Mouse (Mus musculus): ENCODE results near the gene Srsf2. TPM values are rescaled to one million over a fixed set of nuclear protein-coding genes. Genes with fewer than 3 reads are reported as not detected.
"Not testable (repeated sequence)": the region's sequence is repeated elsewhere in the genome, so short reads cannot be mapped to it uniquely, and the experiment has no call there.

The Srsf2 gene
- polyA plus RNA-seq, 1 experiment: 275 TPM

- Histone ChIP-seq H3K4me1 (ENCODE audit: control insufficient read depth, insufficient read depth, low read length) (peaks cover 3% of the 10 kb centered on the region; the same call in 1 of the 2 replicates), H3K4me3 (ENCODE audit: insufficient read depth, low read length) (no peak overlapping the region), H3K27ac (ENCODE audit: insufficient read depth, low read length) (no peak overlapping the region)
- TF ChIP-seq POLR2A (IDR thresholded peaks at IDR 0.05; ENCODE audit: extremely low read depth, insufficient read depth, low read length): no peak
- no peak for TF ChIP-seq CTCF (IDR thresholded peaks at IDR 0.05; ENCODE audit: extremely low read depth, insufficient read depth, low read length)
Observed at GRCm38 (mm10) chr11:116857183-116857850, 4.4 kb upstream of the Srsf2 start.

DNA sequence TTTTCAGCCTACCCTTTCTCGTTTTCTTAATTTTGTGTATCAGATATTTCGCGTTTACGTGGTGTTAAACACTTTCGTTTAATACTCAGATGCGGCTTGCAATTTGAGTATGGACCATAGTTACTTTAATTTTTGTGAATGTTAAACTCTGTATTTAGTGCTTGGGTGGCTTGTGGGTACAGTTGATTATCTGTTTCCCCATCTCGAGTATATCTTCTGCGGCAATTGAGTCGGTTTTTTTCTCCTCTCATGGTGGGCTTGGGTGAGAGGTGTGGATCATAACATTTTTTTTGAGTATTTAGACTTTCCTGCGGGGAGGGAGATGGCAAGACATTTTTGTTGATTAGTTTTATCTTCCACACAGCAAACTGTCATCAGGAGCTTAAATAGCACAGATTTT is 1.4 kb upstream of the Srsf2 start:
- H3K27ac ChIP-seq (ENCODE audit: insufficient read depth, low read length): no peak overlapping the region
- no peak for TF ChIP-seq CTCF (IDR thresholded peaks at IDR 0.05; ENCODE audit: extremely low read depth, insufficient read depth, low read length)
- TF ChIP-seq POLR2A (IDR thresholded peaks at IDR 0.05; ENCODE audit: extremely low read depth, insufficient read depth, low read length): no peak
- H3K4me3 ChIP-seq (ENCODE audit: insufficient read depth, low read length): peak overlapping the region; percentile 68
- H3K4me1 ChIP-seq (ENCODE audit: control insufficient read depth, insufficient read depth, low read length): peaks cover 6% of the 10 kb centered on the region; the same call in 1 of the 2 replicates

GRCm38 (mm10) chr11:116853512-116853928 is 626 bp upstream of the Srsf2 start:
- peak; percentile 93 for TF ChIP-seq POLR2A (IDR thresholded peaks at IDR 0.05; ENCODE audit: extremely low read depth, insufficient read depth, low read length)
- TF ChIP-seq CTCF (IDR thresholded peaks at IDR 0.05; ENCODE audit: extremely low read depth, insufficient read depth, low read length): no peak
- peak overlapping the region; percentile 92 for H3K27ac ChIP-seq (ENCODE audit: insufficient read depth, low read length)

GRCm38 (mm10) chr11:116852291-116852890 is 503 bp downstream of the Srsf2 start, which contains the start of gene Mfsd11:
Gene Mfsd11, plus strand, starts transcription at chr11:116852440.
- TF ChIP-seq CTCF (IDR thresholded peaks at IDR 0.05; ENCODE audit: extremely low read depth, insufficient read depth, low read length) (no peak), POLR2A (IDR thresholded peaks at IDR 0.05; ENCODE audit: extremely low read depth, insufficient read depth, low read length) (no peak)
- peak within 1 kb of the TSS; percentile 99 for H3K27ac ChIP-seq (ENCODE audit: insufficient read depth, low read length)
- peak within 1 kb of the TSS; percentile 68 for H3K4me3 ChIP-seq (ENCODE audit: insufficient read depth, low read length)
- peaks cover 6% of the 10 kb centered on the region; the same call in 1 of the 2 replicates for H3K4me1 ChIP-seq (ENCODE audit: control insufficient read depth, insufficient read depth, low read length)

More at GRCm38 (mm10) chr11:116853512-116853928, 626 bp upstream of the Srsf2 start:
- Histone ChIP-seq H3K4me1 (ENCODE audit: control insufficient read depth, insufficient read depth, low read length) (peaks cover 6% of the 10 kb centered on the region; the same call in 1 of the 2 replicates), H3K4me3 (ENCODE audit: insufficient read depth, low read length) (peak overlapping the region; percentile 68)

GRCm38 (mm10) chr11:116851576-116852290 is 1.2 kb downstream of the Srsf2 start:
- Histone ChIP-seq H3K4me3 (ENCODE audit: insufficient read depth, low read length) (peak overlapping the region; percentile 68), H3K27ac (ENCODE audit: insufficient read depth, low read length) (peak overlapping the region; percentile 94), H3K4me1 (ENCODE audit: control insufficient read depth, insufficient read depth, low read length) (peaks cover 6% of the 10 kb centered on the region; the same call in 1 of the 2 replicates)
- TF ChIP-seq CTCF (IDR thresholded peaks at IDR 0.05; ENCODE audit: extremely low read depth, insufficient read depth, low read length): no peak
- TF ChIP-seq POLR2A (IDR thresholded peaks at IDR 0.05; ENCODE audit: extremely low read depth, insufficient read depth, low read length): no peak

DNA sequence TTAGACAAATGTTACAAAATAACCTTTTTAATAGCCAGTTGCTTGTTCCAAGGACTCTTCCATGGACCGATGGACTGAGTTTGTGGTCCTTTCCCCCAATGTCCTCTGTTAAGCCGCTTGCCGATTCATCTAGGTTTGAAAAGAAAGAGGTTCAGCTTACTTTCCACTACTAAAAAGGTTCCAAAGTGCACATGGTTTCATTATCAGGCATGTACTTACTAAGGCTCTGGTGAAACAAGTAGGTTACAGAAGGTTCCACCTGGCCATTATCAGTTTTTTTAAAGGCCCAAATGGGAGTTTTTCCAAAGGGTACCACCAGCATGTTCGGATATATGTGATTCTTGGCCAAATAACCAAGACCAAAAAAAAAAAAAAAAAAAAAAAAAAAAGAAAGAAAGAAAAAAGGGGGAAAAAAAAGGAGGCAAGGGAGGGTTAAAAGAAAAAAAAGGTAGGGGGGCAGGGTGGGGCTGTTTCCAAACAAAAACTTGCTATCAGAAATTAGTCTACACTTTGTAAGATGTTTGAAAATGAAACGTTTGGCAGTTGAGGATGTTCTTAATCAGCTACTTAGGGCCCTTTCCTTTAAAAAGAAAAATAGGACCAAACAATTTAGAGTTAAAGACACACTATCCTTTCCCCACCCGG is 1.9 kb downstream of the Srsf2 start:
- peak overlapping the region; percentile 68; the same call in 1 of the 2 replicates for H3K4me3 ChIP-seq (ENCODE audit: insufficient read depth, low read length)
- TF ChIP-seq CTCF (IDR thresholded peaks at IDR 0.05; ENCODE audit: extremely low read depth, insufficient read depth, low read length) (no peak), POLR2A (IDR thresholded peaks at IDR 0.05; ENCODE audit: extremely low read depth, insufficient read depth, low read length) (no peak)
- H3K4me1 ChIP-seq (ENCODE audit: control insufficient read depth, insufficient read depth, low read length): peaks cover 6% of the 10 kb centered on the region; the same call in 1 of the 2 replicates
- H3K27ac ChIP-seq (ENCODE audit: insufficient read depth, low read length): no peak overlapping the region

GRCm38 (mm10) chr11:116850085-116850484 is 2.8 kb downstream of the Srsf2 start:
- Histone ChIP-seq H3K4me3 (ENCODE audit: insufficient read depth, low read length) (no peak overlapping the region), H3K27ac (ENCODE audit: insufficient read depth, low read length) (no peak overlapping the region), H3K4me1 (ENCODE audit: control insufficient read depth, insufficient read depth, low read length) (peaks cover 6% of the 10 kb centered on the region; the same call in 1 of the 2 replicates)
- TF ChIP-seq POLR2A (IDR thresholded peaks at IDR 0.05; ENCODE audit: extremely low read depth, insufficient read depth, low read length) (no peak), CTCF (IDR thresholded peaks at IDR 0.05; ENCODE audit: extremely low read depth, insufficient read depth, low read length) (no peak)

- Histone ChIP-seq H3K4me1 (ENCODE audit: control insufficient read depth, insufficient read depth, low read length) (peaks cover 4% of the 10 kb centered on the region; the same call in 1 of the 2 replicates), H3K27ac (ENCODE audit: insufficient read depth, low read length) (no peak overlapping the region), H3K4me3 (ENCODE audit: insufficient read depth, low read length) (no peak overlapping the region)
- TF ChIP-seq POLR2A (IDR thresholded peaks at IDR 0.05; ENCODE audit: extremely low read depth, insufficient read depth, low read length): no peak
- TF ChIP-seq CTCF (IDR thresholded peaks at IDR 0.05; ENCODE audit: extremely low read depth, insufficient read depth, low read length): no peak
Observed at GRCm38 (mm10) chr11:116849587-116849986, 3.3 kb downstream of the Srsf2 start.

- H3K4me1 ChIP-seq (ENCODE audit: control insufficient read depth, insufficient read depth, low read length); H3K4me3 ChIP-seq (ENCODE audit: insufficient read depth, low read length): not testable (repeated sequence)
Observed at GRCm38 (mm10) chr11:116848877-116849178, 4.1 kb downstream of the Srsf2 start.

More at GRCm38 (mm10) chr11:116848877-116849178, 4.1 kb downstream of the Srsf2 start:
- H3K27ac ChIP-seq (ENCODE audit: insufficient read depth, low read length): not testable (repeated sequence)

Data from cortical plate, adult 2 months (tissue).